Mouse (Mus musculus) gastrocnemius, postnatal 4 days (tissue): ENCODE measurements around the gene Gm20388. TPM values are rescaled to one million over a fixed set of nuclear protein-coding genes. Genes with fewer than 3 reads are reported as not detected.

Experiments used
- DNase-seq, 2 experiments: peaks; one replicate each; pipeline ENCODE4 v3.0.0; 2021 to 2022; ENCODE audit warnings: low spot score in 2 of 2, mixed read lengths in 2 of 2
- total RNA-seq, 2 experiments: library from RNA; stranded (reverse); gene quantifications; 2 replicates each; pipeline ENCODE4 v1.2.3; 2021

Gene Gm20388
- total RNA-seq, 2 experiments from 2014 or later = 12.8 to 22.8 TPM

- no peak for DNase-seq
Observed at GRCm38 (mm10) chr8:122180116-122180515, 2269.5 kb downstream of the Gm20388 start.

- no peak for DNase-seq
Observed at GRCm38 (mm10) chr8:122181414-122181813, 2270.8 kb downstream of the Gm20388 start.

GRCm38 (mm10) chr8:122181991-122182390, 2271.3 kb downstream of the Gm20388 start:
- no peak for DNase-seq

- DNase-seq = no peak
Observed at GRCm38 (mm10) chr8:122186363-122186974, 2275.8 kb downstream of the Gm20388 start.

- DNase-seq = no peak
Observed at GRCm38 (mm10) chr8:122187271-122187670, 2276.6 kb downstream of the Gm20388 start.

GRCm38 (mm10) chr8:122190349-122191053, 2279.9 kb downstream of the Gm20388 start:
- DNase-seq = no peak

- DNase-seq = no peak
Observed at GRCm38 (mm10) chr8:122191054-122191376, 2280.4 kb downstream of the Gm20388 start.

- DNase-seq = no peak
Observed at GRCm38 (mm10) chr8:122192771-122193170, 2282.1 kb downstream of the Gm20388 start.

GRCm38 (mm10) chr8:122193521-122193920, 2282.9 kb downstream of the Gm20388 start:
- DNase-seq = no peak

GRCm38 (mm10) chr8:122194396-122194795, 2283.8 kb downstream of the Gm20388 start:
- DNase-seq = peak; percentile 63 to 73

GRCm38 (mm10) chr8:122197342-122197741, 2286.7 kb downstream of the Gm20388 start:
- no peak for DNase-seq

GRCm38 (mm10) chr8:122198378-122199025, 2287.9 kb downstream of the Gm20388 start:
- DNase-seq = no peak

- no peak for DNase-seq
Observed at GRCm38 (mm10) chr8:122199191-122199590, 2288.6 kb downstream of the Gm20388 start.

GRCm38 (mm10) chr8:122199841-122200240, 2289.2 kb downstream of the Gm20388 start:
- DNase-seq = no peak

GRCm38 (mm10) chr8:122211591-122211990, 2300.9 kb downstream of the Gm20388 start:
- no peak for DNase-seq

GRCm38 (mm10) chr8:122215630-122216029, 2305.0 kb downstream of the Gm20388 start:
- no peak for DNase-seq

GRCm38 (mm10) chr8:122216433-122216832, 2305.8 kb downstream of the Gm20388 start:
- no peak for DNase-seq

- no peak for DNase-seq
Observed at GRCm38 (mm10) chr8:122217456-122218177, 2307.0 kb downstream of the Gm20388 start.

GRCm38 (mm10) chr8:122223976-122224649, 2313.5 kb downstream of the Gm20388 start:
- no peak for DNase-seq

- no peak for DNase-seq
Observed at GRCm38 (mm10) chr8:122224650-122225022, 2314.0 kb downstream of the Gm20388 start.

- DNase-seq = no peak
Observed at GRCm38 (mm10) chr8:122225446-122225845, 2314.8 kb downstream of the Gm20388 start.
